Mouse (Mus musculus) heart, postnatal 0 days (tissue): ENCODE measurements at regions not wholly inside any gene's neighbourhood (a gene's known extent, or its start where the extent isn't known, plus 50 kb on each side); places are given as distances from the start of the nearest gene placed in this dataset.

ENCODE experiments used
- ATAC-seq: fragments of 200-750 bp; cut with Nextera tagmentation; 2 replicates; pipeline ENCODE4 v1.8.0; 2017; ENCODE audit warnings: low read depth, moderate number of reproducible peaks, moderate library complexity; ENCODE audit not compliant: insufficient read depth
- DNase-seq: peaks from one replicate; pipeline ENCODE4 v3.0.0-alpha.2; 2016; ENCODE audit warnings: low spot score
- H3K27ac ChIP-seq: fragments of 300-500 bp; sonication (generic); 2 replicates; pipeline ENCODE4 v1.5.1; 2014; ENCODE audit warnings: low read depth, mild to moderate bottlenecking
- H3K27me3 ChIP-seq: fragments of 300-500 bp; sonication (generic); 2 replicates; pipeline ENCODE4 v1.6.1; 2014; ENCODE audit warnings: low read length, mixed read lengths; ENCODE audit not compliant: control insufficient read depth, insufficient read depth
- H3K36me3 ChIP-seq: fragments of 300-500 bp; sonication (generic); replicated peaks from 2 replicates; pipeline ENCODE4 v1.6.1; 2014; ENCODE audit warnings: low read length, mixed read lengths; ENCODE audit not compliant: control insufficient read depth, insufficient read depth
- H3K4me1 ChIP-seq: fragments of 300-500 bp; sonication (generic); 2 replicates; pipeline ENCODE4 v1.6.1; 2014; ENCODE audit warnings: antibody characterized with exemption; ENCODE audit not compliant: control insufficient read depth, insufficient read depth
- H3K4me2 ChIP-seq: fragments of 300-500 bp; sonication (generic); 2 replicates; pipeline ENCODE4 v1.6.1; 2014; ENCODE audit warnings: low read depth, mild to moderate bottlenecking, low read length, moderate library complexity
- H3K4me3 ChIP-seq: fragments of 300-500 bp; sonication (generic); 2 replicates; pipeline ENCODE4 v1.5.1; 2014; ENCODE audit warnings: low read depth, low read length
- H3K9ac ChIP-seq: fragments of 300-500 bp; sonication (generic); replicated peaks from 2 replicates; pipeline ENCODE4 v1.6.1; 2014; ENCODE audit warnings: low read depth, low read length, mixed read lengths
- H3K9me3 ChIP-seq: fragments of 300-500 bp; sonication (generic); replicated peaks from 2 replicates; pipeline ENCODE4 v1.6.1; 2016; ENCODE audit warnings: low read length; ENCODE audit not compliant: control insufficient read depth
- CTCF ChIP-seq: IDR thresholded peaks from 2 replicates; pipeline ENCODE4 v1.5.1; 2016; ENCODE audit warnings: antibody characterized with exemption, control low read depth, low read depth
- EP300 ChIP-seq: IDR thresholded peaks from 2 replicates; pipeline ENCODE4 v1.6.1; 2016; ENCODE audit warnings: antibody characterized with exemption, low read depth
- WGBS: fragments of 180-500 bp; shearing (Covaris S2); extraction: QIAGEN DNeasy Blood & Tissue Kit; methylation state at CpG from one replicate; pipeline ENCODE4 v1.1.7; 2014; 5-methylcytosine and 5-hydroxymethylcytosine counted together

GRCm38 (mm10) chr6:117105182-117105589 lies 63.1 kb upstream of the Cxcl12 start:
- no peaks in the 10 kb centered on the region for H3K9me3 ChIP-seq
- ATAC-seq: no peak

GRCm38 (mm10) chr6:117110291-117110690 lies 58.0 kb upstream of the Cxcl12 start:
- H3K4me1 ChIP-seq: no peaks in the 10 kb centered on the region
- WGBS: 61% methylated on average over 3 of the region's 3 CpGs

More at GRCm38 (mm10) chr6:117105182-117105589, 63.1 kb upstream of the Cxcl12 start:
- TF ChIP-seq EP300 (no peak), CTCF (no peak)
- no peak overlapping the region for H3K4me3 ChIP-seq
- no peak for DNase-seq
- no peak overlapping the region for H3K27ac ChIP-seq
- no peak overlapping the region for H3K9ac ChIP-seq
- no peaks in the 10 kb centered on the region for H3K4me1 ChIP-seq
- H3K27me3 ChIP-seq: no peaks in the 10 kb centered on the region
- 58% methylated on average over 6 of the region's 6 CpGs for WGBS
- H3K36me3 ChIP-seq: no peaks in the 10 kb centered on the region
- no peak overlapping the region for H3K4me2 ChIP-seq

GRCm38 (mm10) chr6:117114859-117115258 lies 53.5 kb upstream of the Cxcl12 start:
- Histone ChIP-seq H3K9me3 (no peaks in the 10 kb centered on the region), H3K4me2 (no peak overlapping the region), H3K27ac (no peak overlapping the region), H3K36me3 (no peaks in the 10 kb centered on the region), H3K9ac (no peak overlapping the region), H3K27me3 (no peaks in the 10 kb centered on the region), H3K4me1 (no peaks in the 10 kb centered on the region), H3K4me3 (no peak overlapping the region)
- ATAC-seq (no peak), DNase-seq (no peak)
- TF ChIP-seq CTCF (no peak), EP300 (no peak)
- WGBS: 79% methylated on average over 8 of the region's 8 CpGs

More at GRCm38 (mm10) chr6:117110291-117110690, 58.0 kb upstream of the Cxcl12 start:
- ATAC-seq (no peak), DNase-seq (no peak)
- Histone ChIP-seq H3K9me3 (no peaks in the 10 kb centered on the region), H3K27ac (no peak overlapping the region), H3K4me2 (no peak overlapping the region), H3K36me3 (no peaks in the 10 kb centered on the region), H3K4me3 (no peak overlapping the region), H3K27me3 (no peaks in the 10 kb centered on the region), H3K9ac (no peak overlapping the region)
- TF ChIP-seq CTCF: no peak
- no peak for TF ChIP-seq EP300

- DNase-seq: no peak
- ATAC-seq: no peak
- Histone ChIP-seq H3K4me3 (no peak overlapping the region), H3K36me3 (no peaks in the 10 kb centered on the region), H3K4me1 (no peaks in the 10 kb centered on the region), H3K9me3 (no peaks in the 10 kb centered on the region), H3K27me3 (no peaks in the 10 kb centered on the region), H3K4me2 (no peak overlapping the region), H3K9ac (no peak overlapping the region), H3K27ac (no peak overlapping the region)
- WGBS: 83% methylated on average over 3 of the region's 3 CpGs
- TF ChIP-seq CTCF (no peak), EP300 (no peak)
Observed at GRCm38 (mm10) chr6:117118081-117118480, 50.3 kb upstream of the Cxcl12 start.
